Mouse (Mus musculus): Measurements from ENCODE around the gene Xpc. TPM values are rescaled to one million over a fixed set of nuclear protein-coding genes. Genes with fewer than 3 reads are reported as not detected.
A peak's percentile ranks its signal among the peaks of the same experiment; 100 is the strongest.

Gene Xpc
- polyA plus RNA-seq, 1 experiment: 6.9 TPM

DNA sequence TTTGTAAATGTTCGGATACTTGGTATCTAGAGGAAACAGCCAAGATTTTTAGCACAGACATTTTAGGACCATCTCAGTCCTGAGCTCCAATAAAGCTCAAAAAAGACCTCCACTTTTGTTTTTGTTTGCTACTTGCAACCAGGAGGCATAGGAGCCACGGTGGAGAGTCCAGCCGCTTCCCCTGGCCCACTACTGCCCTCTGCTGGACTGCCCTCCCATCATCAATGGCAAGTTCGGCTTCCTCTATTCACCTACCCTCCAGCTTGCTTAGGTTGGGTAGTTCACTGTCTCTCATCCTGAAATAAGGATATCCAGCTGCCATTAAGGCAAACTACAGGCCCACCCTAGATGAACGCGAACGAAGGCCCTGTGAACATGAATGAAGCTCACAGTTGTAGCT is 6.4 kb downstream of the Xpc start:
- TF ChIP-seq CTCF (IDR thresholded peaks at IDR 0.05; ENCODE audit: extremely low read depth, insufficient read depth, insufficient read length, insufficient replicate concordance) (peak; percentile 86; the same call in 1 of the 2 replicates), POLR2A (IDR thresholded peaks at IDR 0.05; ENCODE audit: low read depth, low read length) (no peak)
- WGBS: 40% methylated on average over 7 of the region's 7 CpGs
- no peak overlapping the region for H3K4me3 ChIP-seq (ENCODE audit: extremely low read depth, insufficient read depth, insufficient read length)
- peaks cover 7% of the 10 kb centered on the region; the same call in 1 of the 2 replicates for H3K4me1 ChIP-seq (ENCODE audit: control insufficient read depth, insufficient read depth, insufficient read length)
- no peaks in the 10 kb centered on the region for H3K27me3 ChIP-seq (ENCODE audit: control insufficient read depth, insufficient read depth, low read length)
- peak in 1 of 2 experiments; percentile 69 for DNase-seq (ENCODE audit: low read depth in 1 of 2, low spot score in 2 of 2)
- peaks cover 24% of the 10 kb centered on the region for H3K36me3 ChIP-seq (ENCODE audit: control insufficient read depth, insufficient read depth, low read length)
- H3K27ac ChIP-seq (ENCODE audit: insufficient read depth, low read length): no peak overlapping the region

GRCm38 (mm10) chr6:91508041-91508440 is 7.6 kb downstream of the Xpc start:
- 61% methylated on average over 3 of the region's 3 CpGs for WGBS
- Histone ChIP-seq H3K27ac (ENCODE audit: insufficient read depth, low read length) (no peak overlapping the region), H3K27me3 (ENCODE audit: control insufficient read depth, insufficient read depth, low read length) (no peaks in the 10 kb centered on the region), H3K4me1 (ENCODE audit: control insufficient read depth, insufficient read depth, insufficient read length) (peaks cover 7% of the 10 kb centered on the region; the same call in 1 of the 2 replicates), H3K4me3 (ENCODE audit: extremely low read depth, insufficient read depth, insufficient read length) (no peak overlapping the region), H3K36me3 (ENCODE audit: control insufficient read depth, insufficient read depth, low read length) (peaks cover 34% of the 10 kb centered on the region)
- TF ChIP-seq POLR2A (IDR thresholded peaks at IDR 0.05; ENCODE audit: low read depth, low read length): no peak
- TF ChIP-seq CTCF (IDR thresholded peaks at IDR 0.05; ENCODE audit: extremely low read depth, insufficient read depth, insufficient read length, insufficient replicate concordance): no peak
- no peak for DNase-seq (ENCODE audit: low read depth in 1 of 2, low spot score in 2 of 2)

DNA sequence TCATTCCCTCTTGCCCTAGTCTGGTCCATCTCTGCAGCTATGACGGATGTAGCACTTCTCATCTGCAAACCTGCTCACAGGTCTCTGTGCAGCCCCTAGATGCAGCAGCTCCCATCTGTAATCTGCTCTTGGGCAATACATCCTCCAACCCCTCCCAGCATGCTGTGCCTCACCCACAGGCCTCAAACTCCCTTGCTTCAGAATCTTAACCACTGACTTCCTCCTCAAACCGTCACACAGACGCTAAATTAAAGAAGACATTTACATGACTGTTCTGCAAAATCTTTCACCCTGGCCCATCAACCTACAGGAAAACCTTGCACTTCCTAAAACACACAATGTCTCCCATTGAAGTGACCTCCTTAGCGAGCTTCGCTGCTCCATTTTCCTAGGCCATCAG is 9.7 kb downstream of the Xpc start:
- TF ChIP-seq CTCF (IDR thresholded peaks at IDR 0.05; ENCODE audit: extremely low read depth, insufficient read depth, insufficient read length, insufficient replicate concordance) (no peak), POLR2A (IDR thresholded peaks at IDR 0.05; ENCODE audit: low read depth, low read length) (no peak)
- peak overlapping the region; percentile 52 for H3K27ac ChIP-seq (ENCODE audit: insufficient read depth, low read length)
- peaks cover 38% of the 10 kb centered on the region for H3K36me3 ChIP-seq (ENCODE audit: control insufficient read depth, insufficient read depth, low read length)
- no peak overlapping the region for H3K4me3 ChIP-seq (ENCODE audit: extremely low read depth, insufficient read depth, insufficient read length)
- peak in 1 of 2 experiments; percentile 11 for DNase-seq (ENCODE audit: low read depth in 1 of 2, low spot score in 2 of 2)
- H3K4me1 ChIP-seq (ENCODE audit: control insufficient read depth, insufficient read depth, insufficient read length): peaks cover 7% of the 10 kb centered on the region; the same call in 1 of the 2 replicates
- 24% methylated on average over 5 of the region's 5 CpGs for WGBS
- no peaks in the 10 kb centered on the region for H3K27me3 ChIP-seq (ENCODE audit: control insufficient read depth, insufficient read depth, low read length)

- no peak overlapping the region for H3K4me3 ChIP-seq (ENCODE audit: extremely low read depth, insufficient read depth, insufficient read length)
- no peak for TF ChIP-seq CTCF (IDR thresholded peaks at IDR 0.05; ENCODE audit: extremely low read depth, insufficient read depth, insufficient read length, insufficient replicate concordance)
- no peaks in the 10 kb centered on the region for H3K27me3 ChIP-seq (ENCODE audit: control insufficient read depth, insufficient read depth, low read length)
- no peak overlapping the region for H3K27ac ChIP-seq (ENCODE audit: insufficient read depth, low read length)
- no peak for DNase-seq (ENCODE audit: low read depth in 1 of 2, low spot score in 2 of 2)
- H3K4me1 ChIP-seq (ENCODE audit: control insufficient read depth, insufficient read depth, insufficient read length): peaks cover 7% of the 10 kb centered on the region; the same call in 1 of the 2 replicates
- 91% methylated on average over 1 of the region's 1 CpGs for WGBS
- H3K36me3 ChIP-seq (ENCODE audit: control insufficient read depth, insufficient read depth, low read length): peaks cover 55% of the 10 kb centered on the region
Measured at GRCm38 (mm10) chr6:91503302-91503701, 12.4 kb downstream of the Xpc start.

DNA sequence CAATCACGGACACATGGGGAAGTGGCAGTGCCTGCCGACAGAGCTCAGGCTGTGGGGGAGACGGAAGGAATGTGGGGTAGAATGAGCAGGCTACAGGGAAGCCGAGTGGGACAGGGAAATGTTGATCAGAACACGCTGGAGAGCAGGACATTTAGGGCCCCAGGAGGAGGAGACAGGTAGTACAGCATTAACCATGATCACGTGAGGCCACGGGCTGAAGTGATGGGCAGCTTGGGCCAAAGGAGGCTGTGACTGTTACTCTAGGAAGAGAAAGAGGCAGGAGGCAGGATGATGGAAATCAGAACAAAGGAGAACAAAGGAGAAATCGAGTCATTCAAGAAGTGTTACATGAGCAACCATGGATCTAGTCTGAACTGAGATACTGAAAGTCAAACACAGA is 21.2 kb downstream of the Xpc start:
- H3K4me1 ChIP-seq (ENCODE audit: control insufficient read depth, insufficient read depth, insufficient read length): no peaks in the 10 kb centered on the region
- no peak for DNase-seq (ENCODE audit: low read depth in 1 of 2, low spot score in 2 of 2)
- H3K4me3 ChIP-seq (ENCODE audit: extremely low read depth, insufficient read depth, insufficient read length): no peak overlapping the region
- no peaks in the 10 kb centered on the region for H3K27me3 ChIP-seq (ENCODE audit: control insufficient read depth, insufficient read depth, low read length)
- peaks cover 41% of the 10 kb centered on the region for H3K36me3 ChIP-seq (ENCODE audit: control insufficient read depth, insufficient read depth, low read length)
- TF ChIP-seq POLR2A (IDR thresholded peaks at IDR 0.05; ENCODE audit: low read depth, low read length) (no peak), CTCF (IDR thresholded peaks at IDR 0.05; ENCODE audit: extremely low read depth, insufficient read depth, insufficient read length, insufficient replicate concordance) (no peak)
- H3K27ac ChIP-seq (ENCODE audit: insufficient read depth, low read length): no peak overlapping the region
- 87% methylated on average over 8 of the region's 8 CpGs for WGBS

DNA sequence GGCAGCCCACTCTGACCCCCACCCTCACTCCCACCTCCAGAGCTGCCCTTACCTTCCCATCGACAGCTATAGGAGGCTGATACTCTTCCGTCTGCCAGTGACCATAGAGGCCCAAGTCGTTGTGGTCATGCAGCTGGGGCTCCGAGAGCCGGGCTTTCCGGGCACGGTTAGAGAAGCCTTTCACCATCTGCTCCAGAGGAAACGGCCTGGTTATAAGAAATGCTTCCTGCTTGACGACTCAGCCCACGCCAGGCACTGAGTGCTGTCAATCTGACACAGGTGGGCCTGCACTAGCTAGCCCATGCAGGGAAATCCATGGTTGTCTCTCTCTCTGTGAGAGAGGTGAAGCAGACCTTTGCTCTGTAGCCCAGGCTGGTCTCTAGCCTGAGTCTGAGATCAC is 22.6 kb downstream of the Xpc start:
- no peaks in the 10 kb centered on the region for H3K4me1 ChIP-seq (ENCODE audit: control insufficient read depth, insufficient read depth, insufficient read length)
- H3K27ac ChIP-seq (ENCODE audit: insufficient read depth, low read length): no peak overlapping the region
- H3K4me3 ChIP-seq (ENCODE audit: extremely low read depth, insufficient read depth, insufficient read length): no peak overlapping the region
- no peak for TF ChIP-seq POLR2A (IDR thresholded peaks at IDR 0.05; ENCODE audit: low read depth, low read length)
- TF ChIP-seq CTCF (IDR thresholded peaks at IDR 0.05; ENCODE audit: extremely low read depth, insufficient read depth, insufficient read length, insufficient replicate concordance): no peak
- DNase-seq (ENCODE audit: low read depth in 1 of 2, low spot score in 2 of 2): no peak
- peaks cover 37% of the 10 kb centered on the region for H3K36me3 ChIP-seq (ENCODE audit: control insufficient read depth, insufficient read depth, low read length)
- 34% methylated on average over 10 of the region's 10 CpGs for whole genome bisulfite sequencing
- H3K27me3 ChIP-seq (ENCODE audit: control insufficient read depth, insufficient read depth, low read length): no peaks in the 10 kb centered on the region

DNA sequence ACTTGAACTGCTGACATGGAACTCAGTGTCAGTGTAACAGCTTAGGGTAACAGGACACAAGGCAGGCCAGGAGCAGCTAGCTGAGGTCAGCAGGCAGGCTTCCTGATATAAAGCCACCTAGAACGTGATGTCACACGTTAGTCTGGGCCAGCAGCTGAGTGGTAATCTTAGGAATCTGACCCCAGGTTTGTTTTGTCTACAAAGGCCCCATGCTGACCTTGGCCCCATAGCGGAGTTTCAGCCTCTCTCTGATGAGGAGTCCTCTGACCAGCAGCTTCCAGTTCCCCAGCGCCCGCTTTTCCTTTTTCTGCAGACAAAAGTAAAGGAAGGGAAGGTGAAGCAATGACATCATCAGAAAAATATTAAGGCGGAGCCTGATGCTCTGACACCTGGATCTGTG is 24.7 kb downstream of the Xpc start:
- DNase-seq (ENCODE audit: low read depth in 1 of 2, low spot score in 2 of 2): no peak
- Histone ChIP-seq H3K4me1 (ENCODE audit: control insufficient read depth, insufficient read depth, insufficient read length) (no peaks in the 10 kb centered on the region), H3K27me3 (ENCODE audit: control insufficient read depth, insufficient read depth, low read length) (no peaks in the 10 kb centered on the region), H3K36me3 (ENCODE audit: control insufficient read depth, insufficient read depth, low read length) (peaks cover 36% of the 10 kb centered on the region), H3K27ac (ENCODE audit: insufficient read depth, low read length) (no peak overlapping the region), H3K4me3 (ENCODE audit: extremely low read depth, insufficient read depth, insufficient read length) (no peak overlapping the region)
- 87% methylated on average over 6 of the region's 6 CpGs for WGBS
- TF ChIP-seq POLR2A (IDR thresholded peaks at IDR 0.05; ENCODE audit: low read depth, low read length) (no peak), CTCF (IDR thresholded peaks at IDR 0.05; ENCODE audit: extremely low read depth, insufficient read depth, insufficient read length, insufficient replicate concordance) (no peak)

Data from spleen, adult 2 months (tissue).